Mouse (Mus musculus): ENCODE results near the gene Kel. TPM values are rescaled to one million over a fixed set of nuclear protein-coding genes. Genes with fewer than 3 reads are reported as not detected.

Kel gene
- 4.6 TPM for total RNA-seq (2023)

DNA sequence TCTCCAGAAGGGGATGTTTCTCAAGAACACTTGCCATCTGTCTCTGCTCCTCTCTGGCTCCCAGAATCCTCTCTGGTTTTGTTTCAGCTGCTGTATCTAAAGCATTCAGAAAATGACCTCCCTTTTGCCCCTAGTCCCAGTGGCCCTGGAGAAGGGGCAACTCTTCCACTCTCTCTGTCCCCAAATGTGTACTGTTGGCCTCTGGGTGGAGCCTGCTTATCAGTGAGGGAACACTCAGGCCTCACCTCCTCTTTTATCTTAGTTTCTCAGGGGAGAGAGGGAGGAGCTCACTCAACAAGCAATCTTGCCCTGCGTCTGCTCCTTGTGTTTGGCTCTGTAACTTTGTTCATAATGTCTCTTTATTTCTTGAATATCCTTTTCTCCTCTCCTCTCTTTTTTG, at the start of gene Kel:
Gene Kel, minus strand, starts transcription at position 217 of the 400 bp plus-strand sequence.

DNA sequence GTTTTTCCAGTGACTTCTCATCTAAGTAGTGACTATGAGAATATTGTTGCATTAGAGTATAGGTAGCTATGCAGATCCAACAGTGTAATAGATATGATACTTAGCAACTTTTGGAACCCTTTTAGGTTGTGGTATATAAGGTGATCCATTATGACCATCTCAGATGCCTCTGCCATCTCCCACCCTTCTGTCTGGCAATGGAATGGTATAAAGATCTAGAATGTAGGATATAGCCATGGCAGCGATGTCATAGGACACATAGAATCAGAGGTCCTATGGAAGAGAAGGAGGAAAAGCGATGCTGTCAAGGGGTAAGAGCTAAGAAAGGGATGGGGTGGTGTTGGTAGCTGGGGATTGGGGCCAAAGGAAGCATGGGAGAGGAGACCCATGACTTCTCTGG, 20.0 kb downstream of the Kel start, which contains the start of gene Llcfc1:
Gene Llcfc1, plus strand, starts transcription at position 301 of the 400 bp plus-strand sequence.

DNA sequence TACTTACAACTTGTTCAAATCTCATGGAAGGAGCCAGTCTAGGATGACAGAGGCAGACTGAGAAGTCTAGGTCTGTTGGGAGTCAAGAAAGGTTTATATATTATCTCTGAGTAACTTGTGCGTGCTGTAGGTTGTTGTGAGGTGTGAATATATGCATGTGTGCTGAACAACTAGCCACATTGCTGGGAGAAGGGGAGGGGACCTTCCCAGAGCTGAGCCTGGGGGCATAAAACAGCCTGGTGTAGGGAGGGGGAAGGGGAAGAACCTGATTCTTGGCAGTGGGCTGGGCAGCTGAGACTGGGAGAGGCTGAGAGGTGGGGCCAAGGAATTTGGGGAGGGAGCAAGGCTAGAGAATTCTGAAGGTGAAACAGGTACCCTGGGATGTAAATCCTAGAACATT, 23.5 kb downstream of the Kel start, which contains the start of gene Trpv5:
Gene Trpv5, minus strand, starts transcription at position 101 of the 400 bp plus-strand sequence.

Other genes with a start within 250 kb of the Kel start
- not detected for gene Prss1, start 245.4 kb downstream of the Kel start, total RNA-seq (2023)
- not detected for gene Prss2, start 182.6 kb downstream of the Kel start, total RNA-seq (2023)
- gene Ephb6, start 98.9 kb downstream of the Kel start, total RNA-seq (2023), result 40.0 TPM
- not detected for gene Trpv6, start 67.9 kb downstream of the Kel start, total RNA-seq (2023)
- not detected for gene Trpv5, start 23.6 kb downstream of the Kel start, total RNA-seq (2023)
- gene Llcfc1, start 19.9 kb downstream of the Kel start, total RNA-seq (2023), result not detected
- not detected for gene Olfr459, start 70.8 kb upstream of the Kel start, total RNA-seq (2023)
- gene Pip, start 143.2 kb upstream of the Kel start, total RNA-seq (2023), result not detected
- gene Sval2, start 148.7 kb upstream of the Kel start, total RNA-seq (2023), result not detected
- gene Sval1, start 247.3 kb upstream of the Kel start, total RNA-seq (2023), result not detected